Mouse (Mus musculus) G1E (cell line): ENCODE data around the gene Mcrip1.

Source experiments
- CTCF ChIP-seq: IDR thresholded peaks from 2 replicates; pipeline ENCODE4 v1.5.1; 2012; ENCODE audit warnings: low read depth, low read length, inconsistent platforms, mixed read lengths
- GATA1 ChIP-seq: IDR thresholded peaks from 2 replicates; pipeline ENCODE4 v1.6.1; 2012; ENCODE audit warnings: borderline replicate concordance, low read length, inconsistent platforms, mixed read lengths

- TF ChIP-seq GATA1 (no peak), CTCF (no peak)
These were observed 7.6 kb downstream of the Mcrip1 start for GRCm38 (mm10) chr11:120541907-120542306.
